ENCODE assay signal across 30 mouse cellular contexts in the genomic region with DNA sequence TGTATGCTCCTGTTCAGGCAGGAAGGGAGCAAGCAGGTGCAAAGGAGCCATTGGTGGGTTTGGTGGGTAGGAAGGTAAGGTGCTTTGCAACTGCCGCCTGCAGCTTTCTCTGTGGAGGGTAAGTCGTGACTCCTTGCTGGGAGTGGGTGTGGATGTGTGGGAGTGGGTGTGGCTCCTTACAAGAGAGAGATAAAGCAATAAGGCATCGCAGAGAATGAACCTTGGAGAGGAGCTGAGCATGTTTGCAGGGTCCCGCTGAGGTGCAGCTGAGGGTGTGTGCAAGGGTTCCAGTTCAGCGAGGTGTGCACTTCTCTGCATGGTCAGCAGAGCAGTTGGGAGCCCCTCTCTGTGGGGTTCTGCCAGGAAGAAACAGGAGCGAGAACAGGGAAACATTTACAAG.
DNase-seq lines count a peak whose midpoint lies in the region; ATAC-seq and TF ChIP-seq lines count a peak whose summit lies in the region.
"Had no signal": no experiment of that assay in that cellular context is flagged by ENCODE, and none has a peak within 500 bp of the region (broad histone marks: within the 10 kb centered on the region; RNA-seq: fewer than 3 reads in every experiment).

No protein-coding gene starts in this region.

- 62% methylated on average over 6 of the region's 6 CpGs for whole genome bisulfite sequencing in thymus, adult 2 months
- 59% methylated on average over 6 of the region's 6 CpGs for WGBS in stomach, postnatal 0 days

- no peak overlapping the region for H3K4me3 ChIP-seq in thymus, adult 2 months (ENCODE audit: control insufficient read depth, insufficient read depth, low read length)
- H3K4me3 ChIP-seq in stomach, postnatal 0 days (ENCODE audit: low read depth, low read length): no peak overlapping the region
- H3K4me3 ChIP-seq: forebrain, embryonic 12.5 days; heart, embryonic 10.5 days; heart, embryonic 15.5 days; hindbrain, embryonic 12.5 days; intestine, embryonic 15.5 days; limb, embryonic 10.5 days; limb, embryonic 15.5 days; liver, embryonic 13.5 days; megakaryocyte, embryonic 14.5 days; midbrain, embryonic 13.5 days had no signal

- H3K27ac ChIP-seq in thymus, adult 2 months (ENCODE audit: control insufficient read depth, insufficient read depth, low read length): no peak overlapping the region
- H3K27ac ChIP-seq in stomach, postnatal 0 days (replicated peaks): no peak overlapping the region
- H3K27ac ChIP-seq: forebrain, embryonic 12.5 days; heart, embryonic 10.5 days; heart, embryonic 15.5 days; hindbrain, embryonic 12.5 days; hindbrain, postnatal 0 days; intestine, embryonic 15.5 days; kidney, postnatal 0 days; limb, embryonic 10.5 days; limb, embryonic 15.5 days; liver, embryonic 13.5 days; midbrain, embryonic 13.5 days had no signal

- peaks cover 7% of the 10 kb centered on the region; the same call in 1 of the 2 replicates for H3K4me1 ChIP-seq in thymus, adult 2 months (replicated peaks; ENCODE audit: control insufficient read depth, insufficient read depth, low read length)
- no peaks in the 10 kb centered on the region for H3K4me1 ChIP-seq in stomach, postnatal 0 days (replicated peaks; ENCODE audit: control insufficient read depth, insufficient read depth)
- H3K4me1 ChIP-seq: forebrain, embryonic 12.5 days; heart, embryonic 10.5 days; heart, embryonic 15.5 days; hindbrain, embryonic 12.5 days; intestine, embryonic 15.5 days; limb, embryonic 10.5 days; liver, embryonic 13.5 days; megakaryocyte, embryonic 14.5 days; midbrain, embryonic 13.5 days had no signal

- TF ChIP-seq EP300 in stomach, postnatal 0 days (optimal IDR thresholded peaks at IDR 0.05): no peak

- H3K9ac ChIP-seq in stomach, postnatal 0 days (ENCODE audit: low read length): no peak overlapping the region
- H3K9ac ChIP-seq: forebrain, embryonic 12.5 days; forebrain, postnatal 0 days; heart, embryonic 15.5 days; hindbrain, embryonic 12.5 days; intestine, embryonic 15.5 days; limb, embryonic 15.5 days; liver, embryonic 13.5 days; midbrain, embryonic 13.5 days had no signal

- H3K36me3 ChIP-seq in thymus, adult 2 months (ENCODE audit: control insufficient read depth, insufficient read depth, low read length): no peaks in the 10 kb centered on the region
- no peaks in the 10 kb centered on the region for H3K36me3 ChIP-seq in stomach, postnatal 0 days (ENCODE audit: control insufficient read depth, insufficient read depth, low read length)
- H3K36me3 ChIP-seq: forebrain, embryonic 12.5 days; heart, embryonic 10.5 days; heart, embryonic 15.5 days; hindbrain, embryonic 12.5 days; intestine, embryonic 15.5 days; limb, embryonic 10.5 days; limb, embryonic 15.5 days; liver, embryonic 13.5 days; midbrain, embryonic 13.5 days had no signal

- TF ChIP-seq CTCF in thymus, adult 2 months (IDR thresholded peaks at IDR 0.05; ENCODE audit: borderline replicate concordance, control insufficient read depth, extremely low read depth, insufficient read depth, low read length, poor library complexity): no peak
- no peak for TF ChIP-seq CTCF in stomach, postnatal 0 days (IDR thresholded peaks at IDR 0.05; ENCODE audit: low read depth)

- H3K9me3 ChIP-seq in stomach, postnatal 0 days (ENCODE audit: control insufficient read depth, low read length): no peaks in the 10 kb centered on the region
- H3K9me3 ChIP-seq: forebrain, embryonic 12.5 days; heart, embryonic 10.5 days; heart, embryonic 15.5 days; hindbrain, embryonic 12.5 days; intestine, embryonic 15.5 days; limb, embryonic 10.5 days; limb, embryonic 15.5 days; liver, embryonic 13.5 days; midbrain, embryonic 13.5 days had no signal

- ATAC-seq in stomach, postnatal 0 days (ENCODE audit: low FRiP score, low TSS enrichment): peak; percentile 41; the same call in 1 of the 2 replicates
- ATAC-seq: forebrain, postnatal 0 days; hindbrain, postnatal 0 days; intestine, embryonic 15.5 days; lung, postnatal 0 days; midbrain, embryonic 13.5 days had no signal

- TF ChIP-seq POLR2A in thymus, adult 2 months (IDR thresholded peaks at IDR 0.05; ENCODE audit: control insufficient read depth, extremely low read depth, insufficient read depth, low read length, poor library complexity): no peak

- H3K4me2 ChIP-seq in stomach, postnatal 0 days (replicated peaks; ENCODE audit: low read depth): no peak overlapping the region
- H3K4me2 ChIP-seq: forebrain, embryonic 12.5 days; heart, embryonic 15.5 days; hindbrain, embryonic 12.5 days; intestine, embryonic 15.5 days; limb, embryonic 15.5 days; liver, embryonic 13.5 days; midbrain, embryonic 13.5 days had no signal

- H3K27me3 ChIP-seq in thymus, adult 2 months (ENCODE audit: control insufficient read depth, insufficient read depth, low read length): no peaks in the 10 kb centered on the region
- no peaks in the 10 kb centered on the region for H3K27me3 ChIP-seq in stomach, postnatal 0 days (ENCODE audit: control insufficient read depth, insufficient read depth, low read length)
- H3K27me3 ChIP-seq: forebrain, embryonic 12.5 days; heart, embryonic 15.5 days; hindbrain, embryonic 12.5 days; intestine, embryonic 15.5 days; limb, embryonic 15.5 days; liver, embryonic 13.5 days; midbrain, embryonic 13.5 days had no signal

- peak; percentile 15 for DNase-seq in thymus, adult 2 months
- no peak for DNase-seq in thymus, adult 18-20 months
- no peak for DNase-seq in stomach, postnatal 0 days (ENCODE audit: low spot score)
- peak; percentile 21 for DNase-seq in thymus, postnatal 25 days
- DNase-seq in kidney, postnatal 4 days: no peak
- no peak for DNase-seq in kidney, adult 11 months
- DNase-seq in adrenal gland, postnatal 25 days: no peak
- DNase-seq: adrenal gland, postnatal 10 days; cerebellum, adult 11-12 months; cerebellum, adult 9-11 months; forebrain, postnatal 0 days; gastrocnemius, postnatal 14 days; heart, postnatal 36 days; kidney, adult 8-10 months; layer of hippocampus, postnatal 36 days; liver, embryonic 13.5 days; lung, adult 18-20 months; lung, postnatal 4 days had no signal

Comparison
In these comparisons a context has a peak if more than half of its experiments do, and no peak if none do; other contexts are left out.
1. DNase-seq: peak in thymus, adult 2 months (single experiment) and thymus, postnatal 25 days (single experiment); none in thymus, adult 18-20 months (0 of 2), stomach, postnatal 0 days (single experiment), kidney, postnatal 4 days (0 of 2), kidney, adult 11 months (single experiment) and adrenal gland, postnatal 25 days (single experiment).